Mouse (Mus musculus) cerebellum, adult 2 months (tissue): ENCODE measurements around the gene P2rx1. TPM values are rescaled to one million over a fixed set of nuclear protein-coding genes. Genes with fewer than 3 reads are reported as not detected.

Source experiments
- DNase-seq, 2 experiments: peaks; one replicate each; pipeline ENCODE4 v3.0.0; 2021
- H3K27ac ChIP-seq: fragments of 200-500 bp; 2 replicates; pipeline ENCODE4 v1.5.1; 2012; ENCODE audit warnings: low read length, control low read depth, inconsistent platforms; ENCODE audit not compliant: insufficient read depth
- H3K27me3 ChIP-seq: fragments of 200-500 bp; 2 replicates; pipeline ENCODE4 v1.6.1; 2012; ENCODE audit warnings: inconsistent platforms, mild to moderate bottlenecking, low read length, moderate library complexity; ENCODE audit not compliant: control insufficient read depth, insufficient read depth
- H3K4me1 ChIP-seq: fragments of 200-500 bp; 2 replicates; pipeline ENCODE4 v1.6.1; 2011; ENCODE audit warnings: low read length; ENCODE audit not compliant: control insufficient read depth, insufficient read depth
- H3K4me3 ChIP-seq: fragments of 200-500 bp; replicated peaks from 2 replicates; pipeline ENCODE3; 2011; ENCODE audit warnings: mild to moderate bottlenecking, low read depth, low read length, control low read depth; ENCODE audit not compliant: insufficient read depth
- CTCF ChIP-seq: fragments of 200-500 bp; IDR thresholded peaks from 2 replicates; pipeline ENCODE4 v1.5.1; 2011; ENCODE audit warnings: low read depth, mild to moderate bottlenecking, control low read depth, low read length, moderate library complexity, borderline replicate concordance; ENCODE audit not compliant: insufficient read depth
- POLR2A ChIP-seq: fragments of 200-500 bp; IDR thresholded peaks from 2 replicates; pipeline ENCODE4 v1.6.1; 2011; ENCODE audit warnings: low read length, control low read depth, borderline replicate concordance; ENCODE audit not compliant: insufficient read depth
- WGBS: fragments of 180-500 bp; shearing (Covaris S2); methylation state at CpG from one replicate; pipeline ENCODE4 v1.1.7; 2018; 5-methylcytosine and 5-hydroxymethylcytosine counted together
- polyA plus RNA-seq: library from polyadenylated mRNA; depleted of rRNA; stranded (reverse); fragments of >200 nt; gene quantifications from 2 replicates; pipeline ENCODE4 v1.2.3, GENCODE M21; 2012

The P2rx1 gene
- polyA plus RNA-seq, 1 experiment = 0.41 TPM

GRCm38 (mm10) chr11:72955339-72955974, 43.4 kb upstream of the P2rx1 start:
- Histone ChIP-seq H3K4me3 (no peak overlapping the region), H3K27me3 (no peaks in the 10 kb centered on the region), H3K4me1 (peaks cover 30% of the 10 kb centered on the region), H3K27ac (no peak overlapping the region)
- 64% methylated on average over 5 of the region's 5 CpGs for WGBS
- TF ChIP-seq POLR2A (no peak), CTCF (no peak)
- no peak for DNase-seq

DNA sequence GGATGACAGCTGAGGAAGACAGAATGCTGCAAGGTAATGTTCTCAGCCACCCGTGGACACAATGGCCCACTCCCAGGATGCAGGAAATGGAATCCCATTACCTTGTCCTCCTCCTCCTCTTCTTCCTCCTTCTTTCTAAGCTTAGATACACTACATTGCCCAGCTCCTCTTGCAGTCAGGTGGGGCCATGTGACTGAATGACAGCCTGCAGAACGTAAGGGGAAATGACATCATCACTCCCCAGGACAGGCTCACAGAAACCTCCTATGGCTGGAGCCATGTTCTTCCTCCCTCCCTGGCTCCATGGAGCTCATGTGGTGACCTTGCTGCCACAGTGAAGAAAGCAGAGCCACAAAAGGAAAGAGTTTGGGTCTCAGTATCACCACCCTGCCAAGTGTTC, 41.6 kb upstream of the P2rx1 start:
- WGBS = 66% methylated on average over 2 of the region's 2 CpGs
- TF ChIP-seq POLR2A (no peak), CTCF (no peak)
- H3K27me3 ChIP-seq = no peaks in the 10 kb centered on the region
- H3K4me1 ChIP-seq = peaks cover 20% of the 10 kb centered on the region
- H3K27ac ChIP-seq = no peak overlapping the region
- DNase-seq = no peak
- no peak overlapping the region for H3K4me3 ChIP-seq

GRCm38 (mm10) chr11:72959924-72960679, 38.8 kb upstream of the P2rx1 start:
- DNase-seq = no peak
- H3K4me3 ChIP-seq = no peak overlapping the region
- WGBS = 42% methylated on average over 15 of the region's 15 CpGs
- H3K27me3 ChIP-seq = no peaks in the 10 kb centered on the region
- peaks cover 5% of the 10 kb centered on the region for H3K4me1 ChIP-seq
- TF ChIP-seq CTCF (no peak), POLR2A (no peak)
- no peak overlapping the region for H3K27ac ChIP-seq

DNA sequence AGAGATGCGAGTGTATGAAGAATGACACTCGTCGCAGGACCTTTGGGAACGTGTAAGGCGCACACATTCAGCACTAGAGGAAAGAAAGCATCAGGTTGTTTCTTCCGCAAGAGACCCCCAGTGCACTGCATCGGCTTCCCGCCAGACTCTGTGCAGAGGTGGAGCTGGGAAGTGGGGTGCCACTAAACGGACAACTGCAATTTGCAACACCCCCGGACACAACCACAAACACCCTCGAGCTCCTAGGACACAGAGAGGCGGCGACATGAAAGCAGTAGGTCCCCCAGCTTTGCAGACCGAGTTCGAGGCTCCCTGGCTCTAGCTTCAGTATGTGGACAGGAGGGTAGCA, 38.2 kb upstream of the P2rx1 start:
- no peak for DNase-seq
- Histone ChIP-seq H3K4me3 (no peak overlapping the region), H3K27me3 (no peaks in the 10 kb centered on the region), H3K4me1 (peaks cover 2% of the 10 kb centered on the region; the same call in 1 of the 2 replicates), H3K27ac (no peak overlapping the region)
- TF ChIP-seq CTCF (no peak), POLR2A (no peak)
- WGBS = 14% methylated on average over 15 of the region's 15 CpGs

DNA sequence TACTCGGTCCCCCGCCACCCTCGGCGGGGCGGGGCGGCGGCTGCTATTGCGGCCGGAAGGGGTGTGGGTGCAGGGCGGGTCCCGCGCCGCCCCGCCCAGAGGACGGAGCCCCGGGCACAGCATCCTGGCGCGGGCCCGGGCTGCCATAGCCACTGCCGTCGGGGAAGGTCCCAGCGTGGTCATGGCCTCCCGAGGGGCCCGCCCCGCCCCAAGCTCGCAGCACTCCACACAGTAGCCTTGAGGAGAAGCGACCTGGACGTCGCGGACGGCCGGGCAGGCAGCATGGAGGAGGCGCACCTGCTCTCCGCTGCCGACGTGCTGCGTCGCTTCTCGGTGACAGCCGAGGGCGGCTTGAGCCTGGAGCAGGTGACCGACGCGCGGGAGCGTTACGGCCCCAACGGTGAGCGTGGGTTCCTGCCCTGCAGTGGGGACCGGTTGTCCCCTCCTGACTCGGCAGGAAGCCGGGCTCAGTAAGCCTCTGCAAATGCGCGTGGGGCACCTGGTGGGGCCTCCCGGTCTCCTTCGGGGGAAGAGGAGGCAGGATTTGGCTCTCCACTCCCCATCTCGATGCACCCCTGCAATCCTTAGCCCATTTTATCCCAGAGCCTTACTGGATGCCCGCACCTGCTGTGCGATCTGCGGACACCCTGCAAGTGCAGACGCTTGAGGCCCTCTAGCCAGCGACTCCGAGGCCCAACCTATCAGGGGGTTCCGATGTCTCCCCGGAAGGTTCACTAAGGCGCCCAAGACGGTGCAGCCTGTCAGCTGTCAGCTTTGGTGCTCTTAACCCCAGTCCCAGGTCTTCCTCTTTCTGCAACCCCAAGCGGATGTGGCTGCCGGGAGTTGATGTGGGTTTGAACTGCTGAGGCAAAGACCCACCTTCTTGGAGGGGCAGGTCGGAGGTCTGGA, 37.6 kb upstream of the P2rx1 start, which contains the start of gene Atp2a3:
Gene Atp2a3, plus strand, starts transcription at position 98 of the 909 bp plus-strand sequence.
- DNase-seq = no peak
- H3K27me3 ChIP-seq = no peaks in the 10 kb centered on the region
- 6% methylated on average over 70 of the region's 70 CpGs for WGBS
- TF ChIP-seq POLR2A = no peak
- no peak for TF ChIP-seq CTCF
- H3K4me3 ChIP-seq = no peak within 1 kb of the TSS
- H3K4me1 ChIP-seq = 0 out of 2 replicates have a peak, but pooled peaks cover 3% of the 10 kb centered on the region
- H3K27ac ChIP-seq = no peak within 1 kb of the TSS

DNA sequence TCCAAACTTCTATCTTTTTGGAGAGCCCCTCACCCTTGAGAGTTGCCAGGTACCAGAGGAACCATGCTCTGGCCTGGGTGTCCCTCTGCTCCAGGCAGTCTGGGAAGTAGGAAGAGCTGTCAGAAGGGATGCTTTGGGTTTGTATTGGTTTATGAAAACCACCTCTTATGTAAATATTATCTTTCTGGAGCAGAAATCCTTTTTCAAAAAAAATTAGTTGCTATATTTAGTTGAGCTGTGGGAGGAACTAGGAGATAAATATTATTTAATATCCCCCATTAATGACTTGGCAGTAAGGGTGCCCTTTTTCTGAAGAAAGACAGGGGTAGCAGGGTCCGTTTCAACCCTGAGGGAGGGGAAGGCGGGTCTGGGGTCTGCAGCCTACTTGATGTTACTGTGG, 36.5 kb upstream of the P2rx1 start:
- no peak overlapping the region for H3K4me3 ChIP-seq
- no peaks in the 10 kb centered on the region for H3K27me3 ChIP-seq
- 0 out of 2 replicates have a peak, but pooled peaks cover 3% of the 10 kb centered on the region for H3K4me1 ChIP-seq
- H3K27ac ChIP-seq = no peak overlapping the region
- 95% methylated on average over 2 of the region's 2 CpGs for WGBS
- no peak for DNase-seq
- TF ChIP-seq CTCF = no peak
- TF ChIP-seq POLR2A = no peak

GRCm38 (mm10) chr11:72963058-72963788, 35.7 kb upstream of the P2rx1 start:
- WGBS = 63% methylated on average over 7 of the region's 7 CpGs
- DNase-seq = no peak
- Histone ChIP-seq H3K27me3 (no peaks in the 10 kb centered on the region), H3K4me1 (0 out of 2 replicates have a peak, but pooled peaks cover 3% of the 10 kb centered on the region), H3K27ac (no peak overlapping the region), H3K4me3 (no peak overlapping the region)
- no peak for TF ChIP-seq POLR2A
- no peak for TF ChIP-seq CTCF
